In the genomic region with DNA sequence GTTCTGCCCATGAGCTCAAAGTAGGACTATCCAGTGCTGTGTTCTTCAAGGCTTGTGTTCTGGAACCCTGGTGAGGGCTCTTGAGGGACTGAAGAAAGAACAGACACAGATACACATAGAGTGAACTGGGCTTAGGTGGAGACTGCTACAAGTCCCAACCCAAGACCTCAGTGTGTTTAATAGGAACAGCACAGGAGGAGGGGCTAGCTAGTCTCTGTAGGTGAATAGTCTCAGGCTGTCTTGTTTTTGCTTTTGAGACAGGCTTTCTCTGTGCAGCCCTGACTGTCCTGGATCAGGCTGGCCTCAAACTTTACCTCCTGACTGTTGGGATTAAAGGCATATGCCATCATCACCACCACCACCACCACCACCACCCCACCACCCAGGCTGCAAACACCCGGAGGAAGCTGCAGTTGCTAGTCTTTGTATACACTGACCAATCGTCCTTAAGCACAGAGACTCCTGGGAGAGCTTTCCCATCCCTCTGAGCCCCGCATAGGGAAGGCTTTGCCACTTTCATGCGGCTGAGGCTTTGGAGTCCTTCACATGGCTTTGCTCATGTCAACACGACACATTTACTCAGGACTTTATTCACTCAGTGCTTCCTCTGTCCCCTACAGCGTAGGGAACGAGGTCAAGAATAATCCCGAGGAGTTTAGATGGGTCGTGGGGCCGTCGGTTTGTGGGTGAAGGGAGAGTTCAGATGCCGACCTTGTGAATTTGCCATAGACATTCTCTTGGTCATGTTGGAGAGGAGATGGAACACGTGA, we compare ENCODE assay signal across 26 mouse cellular contexts.
"Had no signal": no experiment of that assay in that cellular context is flagged by ENCODE, and none has a peak within 500 bp of the region (broad histone marks: within the 10 kb centered on the region; RNA-seq: fewer than 3 reads in every experiment).

No protein-coding gene starts in this region.

- H3K9me3 ChIP-seq: hindbrain, embryonic 15.5 days; limb, embryonic 13.5 days; limb, embryonic 15.5 days; liver, embryonic 12.5 days had no signal

- H3K27me3 ChIP-seq: heart, embryonic 13.5 days; heart, embryonic 15.5 days; hindbrain, embryonic 13.5 days; hindbrain, embryonic 15.5 days; kidney, embryonic 15.5 days; limb, embryonic 13.5 days; limb, embryonic 15.5 days; liver, embryonic 12.5 days had no signal

- H3K4me1 ChIP-seq: heart, embryonic 15.5 days; hindbrain, embryonic 13.5 days; hindbrain, embryonic 15.5 days; kidney, embryonic 15.5 days; limb, embryonic 13.5 days; limb, embryonic 15.5 days; liver, embryonic 12.5 days had no signal

- H3K4me3 ChIP-seq: heart, embryonic 13.5 days; heart, embryonic 15.5 days; hindbrain, embryonic 13.5 days; hindbrain, embryonic 15.5 days; kidney, embryonic 15.5 days; limb, embryonic 13.5 days; limb, embryonic 15.5 days; liver, embryonic 12.5 days had no signal

- ATAC-seq: hindbrain, postnatal 0 days; intestine, embryonic 16.5 days had no signal

- H3K27ac ChIP-seq: heart, embryonic 13.5 days; heart, embryonic 15.5 days; hindbrain, embryonic 13.5 days; hindbrain, embryonic 15.5 days; hindbrain, postnatal 0 days; kidney, embryonic 15.5 days; kidney, postnatal 0 days; limb, embryonic 13.5 days; limb, embryonic 15.5 days; liver, embryonic 12.5 days; liver, embryonic 14.5 days had no signal

- H3K4me2 ChIP-seq: heart, embryonic 11.5 days; heart, embryonic 13.5 days; heart, embryonic 15.5 days; hindbrain, embryonic 13.5 days; hindbrain, embryonic 15.5 days; kidney, embryonic 15.5 days; limb, embryonic 13.5 days; limb, embryonic 15.5 days; liver, embryonic 12.5 days had no signal

- H3K9ac ChIP-seq: heart, embryonic 13.5 days; heart, embryonic 15.5 days; hindbrain, embryonic 13.5 days; hindbrain, embryonic 15.5 days; kidney, embryonic 15.5 days; limb, embryonic 13.5 days; limb, embryonic 15.5 days; liver, embryonic 12.5 days; liver, embryonic 14.5 days had no signal

- H3K36me3 ChIP-seq: heart, embryonic 13.5 days; heart, embryonic 15.5 days; hindbrain, embryonic 13.5 days; hindbrain, embryonic 15.5 days; kidney, embryonic 15.5 days; limb, embryonic 13.5 days; limb, embryonic 15.5 days; liver, embryonic 12.5 days had no signal

- DNase-seq: gastrocnemius, postnatal 14 days; gastrocnemius, postnatal 36 days; heart, adult 18-20 months; heart, postnatal 14 days; heart, postnatal 36 days; kidney, adult 11 months; kidney, adult 2 months; kidney, adult 9 months; kidney, postnatal 14 days; kidney, postnatal 36 days; layer of hippocampus, adult 9-11 months; layer of hippocampus, postnatal 36 days; left cerebral cortex, postnatal 4 days had no signal
